ENCODE assay signal across 9 mouse cellular contexts in genomic region chr9:74909245-74909644, GRCm38 (mm10). TPM values are rescaled to one million over a fixed set of nuclear protein-coding genes. Genes with fewer than 3 reads are reported as not detected.
DNase-seq lines count a peak whose midpoint lies in the region; TF ChIP-seq lines count a peak whose summit lies in the region.
"Had no signal": no experiment of that assay in that cellular context is flagged by ENCODE, and none has a peak within 500 bp of the region (broad histone marks: within the 10 kb centered on the region; RNA-seq: fewer than 3 reads in every experiment).

No protein-coding gene starts in this region.

- no peaks in the 10 kb centered on the region for H3K27me3 ChIP-seq in thymus, adult 2 months (ENCODE audit: control insufficient read depth, insufficient read depth, low read length)
- H3K27me3 ChIP-seq: neural tube, embryonic 12.5 days had no signal

- DNase-seq in kidney, postnatal 14 days, result peak; percentile 32
- no peak for DNase-seq in kidney, adult 11 months
- DNase-seq in R1 (ENCODE audit: low read depth, low spot score) (peak; percentile 45), liver (no peak)
- peak; percentile 45 for DNase-seq in heart, adult 8-10 months (ENCODE audit: low spot score)
- DNase-seq in ovary, postnatal 14 days (ENCODE audit: low spot score), result peak; percentile 36
- DNase-seq in thymus, adult 2 months, result no peak
- DNase-seq in embryo, embryonic 9.5 days (ENCODE audit: extremely low spot score), result no peak

- no peak for TF ChIP-seq POLR2A in thymus, adult 2 months (IDR thresholded peaks at IDR 0.05; ENCODE audit: control insufficient read depth, extremely low read depth, insufficient read depth, low read length, poor library complexity)

- H3K27ac ChIP-seq in thymus, adult 2 months (ENCODE audit: control insufficient read depth, insufficient read depth, low read length), result no peak overlapping the region
- H3K27ac ChIP-seq: neural tube, embryonic 12.5 days had no signal

- no peak overlapping the region for H3K4me3 ChIP-seq in thymus, adult 2 months (ENCODE audit: control insufficient read depth, insufficient read depth, low read length)
- H3K4me3 ChIP-seq: neural tube, embryonic 12.5 days had no signal

- H3K4me1 ChIP-seq in thymus, adult 2 months (replicated peaks; ENCODE audit: control insufficient read depth, insufficient read depth, low read length), result no peaks in the 10 kb centered on the region
- H3K4me1 ChIP-seq: neural tube, embryonic 12.5 days had no signal

- no peak for TF ChIP-seq CTCF in thymus, adult 2 months (IDR thresholded peaks at IDR 0.05; ENCODE audit: borderline replicate concordance, control insufficient read depth, extremely low read depth, insufficient read depth, low read length, poor library complexity)

- H3K36me3 ChIP-seq in thymus, adult 2 months (ENCODE audit: control insufficient read depth, insufficient read depth, low read length), result no peaks in the 10 kb centered on the region
- H3K36me3 ChIP-seq: neural tube, embryonic 12.5 days had no signal

- WGBS in thymus, adult 2 months, result 89% methylated on average over 15 of the region's 15 CpGs

RNA-seq across cellular contexts. Expression of gene Fam214a, which starts 43.4 kb away (rescaled TPM):
- 10 to 100 TPM; 20.6 to 41.9 (median 32.7) TPM for total RNA-seq in heart, adult 8-10 months (2022)
- polyA plus RNA-seq in thymus, adult 2 months (2012; rRNA removed), result 12.9 and 13.6 TPM in 2 replicates

RNA-seq across cellular contexts. Expression of gene Onecut1, which starts 47.5 kb away (rescaled TPM):
- not detected for total RNA-seq in heart, adult 8-10 months (2022)
- 0.03 and 0.05 TPM in 2 replicates for polyA plus RNA-seq in thymus, adult 2 months (2012; rRNA removed)

Comparison
In these comparisons a context has a peak if more than half of its experiments do, and no peak if none do; other contexts are left out.
1. DNase-seq: peak in kidney, postnatal 14 days (single experiment), R1 (single experiment), heart, adult 8-10 months (single experiment) and ovary, postnatal 14 days (single experiment); none in kidney, adult 11 months (single experiment), thymus, adult 2 months (single experiment), liver (single experiment) and embryo, embryonic 9.5 days (single experiment).